Mouse (Mus musculus): Measurements from ENCODE around the gene Kctd21. TPM values are rescaled to one million over a fixed set of nuclear protein-coding genes. Genes with fewer than 3 reads are reported as not detected.
A peak's percentile ranks its signal among the peaks of the same experiment; 100 is the strongest.

Gene Kctd21
- polyA plus RNA-seq, 1 experiment from 2014 or later = 1.4 TPM

- no peak overlapping the region for H3K27ac ChIP-seq (ENCODE audit: low read depth, low read length)
- H3K4me1 ChIP-seq (replicated peaks; ENCODE audit: control insufficient read depth, insufficient read depth, low read length) = peaks cover 3% of the 10 kb centered on the region; the same call in 1 of the 2 replicates
- H3K36me3 ChIP-seq (ENCODE audit: control insufficient read depth, insufficient read depth) = no peaks in the 10 kb centered on the region
- no peaks in the 10 kb centered on the region for H3K9me3 ChIP-seq (ENCODE audit: control insufficient read depth)
- ATAC-seq = no peak
- no peak overlapping the region for H3K4me3 ChIP-seq (ENCODE audit: low read depth, low read length)
- TF ChIP-seq CTCF (IDR thresholded peaks at IDR 0.05; ENCODE audit: low read depth) = no peak
- H3K4me2 ChIP-seq (replicated peaks; ENCODE audit: low read depth) = no peak overlapping the region
- no peak overlapping the region for H3K9ac ChIP-seq (ENCODE audit: low read depth, low read length)
- H3K27me3 ChIP-seq (replicated peaks; ENCODE audit: control insufficient read depth, insufficient read depth, low read length) = no peaks in the 10 kb centered on the region
- 95% methylated on average over 2 of the region's 2 CpGs for WGBS
These were observed 2.3 kb downstream of the Kctd21 start for GRCm38 (mm10) chr7:97334406-97334805.

- ATAC-seq = no peak
- Histone ChIP-seq H3K9me3 (ENCODE audit: control insufficient read depth) (no peaks in the 10 kb centered on the region), H3K9ac (ENCODE audit: low read depth, low read length) (no peak overlapping the region), H3K27me3 (replicated peaks; ENCODE audit: control insufficient read depth, insufficient read depth, low read length) (no peaks in the 10 kb centered on the region), H3K27ac (ENCODE audit: low read depth, low read length) (no peak overlapping the region), H3K4me3 (ENCODE audit: low read depth, low read length) (no peak overlapping the region), H3K4me1 (replicated peaks; ENCODE audit: control insufficient read depth, insufficient read depth, low read length) (no peaks in the 10 kb centered on the region; the same call in 1 of the 2 replicates), H3K4me2 (replicated peaks; ENCODE audit: low read depth) (no peak overlapping the region), H3K36me3 (ENCODE audit: control insufficient read depth, insufficient read depth) (no peaks in the 10 kb centered on the region)
- no peak for TF ChIP-seq CTCF (IDR thresholded peaks at IDR 0.05; ENCODE audit: low read depth)
- WGBS = 76% methylated on average over 1 of the region's 1 CpGs
These were observed 4.6 kb downstream of the Kctd21 start for GRCm38 (mm10) chr7:97336678-97337077.

- no peak overlapping the region for H3K27ac ChIP-seq (ENCODE audit: low read depth, low read length)
- H3K27me3 ChIP-seq (replicated peaks; ENCODE audit: control insufficient read depth, insufficient read depth, low read length) = no peaks in the 10 kb centered on the region
- no peak for ATAC-seq
- H3K9me3 ChIP-seq (ENCODE audit: control insufficient read depth) = no peaks in the 10 kb centered on the region
- no peaks in the 10 kb centered on the region; the same call in 1 of the 2 replicates for H3K4me1 ChIP-seq (replicated peaks; ENCODE audit: control insufficient read depth, insufficient read depth, low read length)
- no peaks in the 10 kb centered on the region for H3K36me3 ChIP-seq (ENCODE audit: control insufficient read depth, insufficient read depth)
- no peak overlapping the region for H3K4me2 ChIP-seq (replicated peaks; ENCODE audit: low read depth)
- WGBS = 70% methylated on average over 4 of the region's 4 CpGs
- no peak overlapping the region for H3K4me3 ChIP-seq (ENCODE audit: low read depth, low read length)
- H3K9ac ChIP-seq (ENCODE audit: low read depth, low read length) = no peak overlapping the region
- TF ChIP-seq CTCF (IDR thresholded peaks at IDR 0.05; ENCODE audit: low read depth) = no peak
These were observed 6.5 kb downstream of the Kctd21 start for GRCm38 (mm10) chr7:97338593-97338992.

GRCm38 (mm10) chr7:97339623-97340022 lies 7.5 kb downstream of the Kctd21 start:
- no peaks in the 10 kb centered on the region for H3K36me3 ChIP-seq (ENCODE audit: control insufficient read depth, insufficient read depth)
- peak; percentile 12; the same call in 1 of the 2 replicates for TF ChIP-seq CTCF (IDR thresholded peaks at IDR 0.05; ENCODE audit: low read depth)
- no peak for ATAC-seq
- no peak overlapping the region for H3K4me2 ChIP-seq (replicated peaks; ENCODE audit: low read depth)
- WGBS = 88% methylated on average over 7 of the region's 7 CpGs
- no peak overlapping the region for H3K4me3 ChIP-seq (ENCODE audit: low read depth, low read length)
- H3K9me3 ChIP-seq (ENCODE audit: control insufficient read depth) = no peaks in the 10 kb centered on the region
- H3K4me1 ChIP-seq (replicated peaks; ENCODE audit: control insufficient read depth, insufficient read depth, low read length) = no peaks in the 10 kb centered on the region; the same call in 1 of the 2 replicates
- H3K27me3 ChIP-seq (replicated peaks; ENCODE audit: control insufficient read depth, insufficient read depth, low read length) = no peaks in the 10 kb centered on the region
- no peak overlapping the region for H3K9ac ChIP-seq (ENCODE audit: low read depth, low read length)
- H3K27ac ChIP-seq (ENCODE audit: low read depth, low read length) = no peak overlapping the region

- ATAC-seq = peak; percentile 64
- no peak overlapping the region for H3K9ac ChIP-seq (ENCODE audit: low read depth, low read length)
- H3K4me2 ChIP-seq (replicated peaks; ENCODE audit: low read depth) = 0 out of 2 replicates have a peak overlapping the region, but pooled peaks have one; percentile 13
- no peak overlapping the region for H3K4me3 ChIP-seq (ENCODE audit: low read depth, low read length)
- no peak overlapping the region for H3K27ac ChIP-seq (ENCODE audit: low read depth, low read length)
- no peak for TF ChIP-seq CTCF (IDR thresholded peaks at IDR 0.05; ENCODE audit: low read depth)
- no peaks in the 10 kb centered on the region; the same call in 1 of the 2 replicates for H3K4me1 ChIP-seq (replicated peaks; ENCODE audit: control insufficient read depth, insufficient read depth, low read length)
- H3K27me3 ChIP-seq (replicated peaks; ENCODE audit: control insufficient read depth, insufficient read depth, low read length) = no peaks in the 10 kb centered on the region
- WGBS = 36% methylated on average over 18 of the region's 18 CpGs
- no peaks in the 10 kb centered on the region for H3K36me3 ChIP-seq (ENCODE audit: control insufficient read depth, insufficient read depth)
- H3K9me3 ChIP-seq (ENCODE audit: control insufficient read depth) = no peaks in the 10 kb centered on the region
These were observed 9.1 kb downstream of the Kctd21 start for GRCm38 (mm10) chr7:97340907-97341849.

GRCm38 (mm10) chr7:97342961-97343360 lies 10.8 kb downstream of the Kctd21 start:
- ATAC-seq = no peak

More at GRCm38 (mm10) chr7:97342961-97343360, 10.8 kb downstream of the Kctd21 start:
- Histone ChIP-seq H3K4me1 (replicated peaks; ENCODE audit: control insufficient read depth, insufficient read depth, low read length) (no peaks in the 10 kb centered on the region; the same call in 1 of the 2 replicates), H3K4me2 (replicated peaks; ENCODE audit: low read depth) (no peak overlapping the region), H3K9ac (ENCODE audit: low read depth, low read length) (no peak overlapping the region), H3K9me3 (ENCODE audit: control insufficient read depth) (no peaks in the 10 kb centered on the region), H3K27ac (ENCODE audit: low read depth, low read length) (no peak overlapping the region), H3K27me3 (replicated peaks; ENCODE audit: control insufficient read depth, insufficient read depth, low read length) (no peaks in the 10 kb centered on the region), H3K36me3 (ENCODE audit: control insufficient read depth, insufficient read depth) (0 out of 2 replicates have a peak, but pooled peaks cover 1% of the 10 kb centered on the region), H3K4me3 (ENCODE audit: low read depth, low read length) (no peak overlapping the region)
- no peak for TF ChIP-seq CTCF (IDR thresholded peaks at IDR 0.05; ENCODE audit: low read depth)
- WGBS = 53% methylated on average over 2 of the region's 2 CpGs

Data from intestine, postnatal 0 days (tissue).